Mouse (Mus musculus): ENCODE data around the gene Aldh1a2.

DNA sequence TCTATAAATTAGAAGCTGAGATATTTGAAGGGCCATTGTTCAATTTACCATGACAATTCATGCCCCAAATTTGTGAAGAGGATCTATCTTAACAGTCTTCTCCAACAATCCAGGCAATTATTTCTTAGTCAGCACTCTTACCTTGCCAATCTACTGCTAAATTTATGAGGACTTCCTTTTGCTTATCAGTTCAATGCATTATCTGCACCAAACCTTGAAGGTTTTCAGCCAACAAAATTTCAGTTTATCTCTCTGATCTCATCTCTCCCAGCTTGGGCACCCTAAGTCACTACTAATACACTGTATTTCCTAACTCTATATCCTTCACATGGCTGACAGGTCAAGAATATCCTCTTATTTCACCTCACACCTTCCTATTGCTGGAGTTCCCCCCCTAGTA, 30.3 kb upstream of the Aldh1a2 start:
- TF ChIP-seq CTCF (IDR thresholded peaks at IDR 0.05; ENCODE audit: control insufficient read depth, insufficient read depth, insufficient read length) (no peak), MYOD1 (IDR thresholded peaks at IDR 0.05; ENCODE audit: control insufficient read depth, insufficient read length, low read depth) (no peak), MAX (IDR thresholded peaks at IDR 0.05) (no peak), MYOG (IDR thresholded peaks at IDR 0.05; ENCODE audit: control insufficient read depth, extremely low read depth, insufficient read length) (no peak), USF1 (IDR thresholded peaks at IDR 0.05; ENCODE audit: low read depth) (no peak)

Data from C2C12 (cell line).